Mouse (Mus musculus) retina, postnatal 7 days (tissue): ENCODE results near the gene Zfp276.
A peak's percentile ranks its signal among the peaks of the same experiment; 100 is the strongest.
"Not testable (repeated sequence)": the region's sequence is repeated elsewhere in the genome, so short reads cannot be mapped to it uniquely, and the experiment has no call there.

Experiments used
- DNase-seq: peaks from one replicate; pipeline ENCODE4 v3.0.0-alpha.2; 2012; ENCODE audit warnings: low read depth, low spot score

Gene Zfp276

DNA sequence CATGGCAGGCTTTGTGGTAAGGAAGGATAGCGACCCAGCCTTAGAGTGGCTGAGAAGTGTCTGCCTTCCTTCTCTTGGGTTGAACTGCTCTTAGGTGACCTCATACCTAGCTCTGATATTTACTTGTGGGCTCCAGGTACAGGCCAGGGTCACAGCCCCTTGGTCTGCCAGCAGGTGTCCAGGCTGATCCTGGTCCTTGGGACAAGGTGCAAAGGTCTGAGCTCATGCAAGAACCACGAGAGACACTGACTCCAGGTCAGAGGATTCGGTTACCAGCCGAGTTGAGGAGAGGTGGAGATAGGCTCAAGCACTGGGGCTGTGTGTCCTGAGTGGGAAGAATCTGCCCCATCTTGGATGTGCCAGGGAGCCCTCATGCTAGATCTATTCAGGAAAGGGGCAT, 9.6 kb upstream of the Zfp276 start:
- DNase-seq = no peak

GRCm38 (mm10) chr8:123245543-123245942, 8.5 kb upstream of the Zfp276 start:
- DNase-seq = no peak

GRCm38 (mm10) chr8:123247748-123248147, 6.2 kb upstream of the Zfp276 start:
- no peak for DNase-seq

- no peak for DNase-seq
These were observed 5.4 kb upstream of the Zfp276 start for GRCm38 (mm10) chr8:123248596-123248995.

DNA sequence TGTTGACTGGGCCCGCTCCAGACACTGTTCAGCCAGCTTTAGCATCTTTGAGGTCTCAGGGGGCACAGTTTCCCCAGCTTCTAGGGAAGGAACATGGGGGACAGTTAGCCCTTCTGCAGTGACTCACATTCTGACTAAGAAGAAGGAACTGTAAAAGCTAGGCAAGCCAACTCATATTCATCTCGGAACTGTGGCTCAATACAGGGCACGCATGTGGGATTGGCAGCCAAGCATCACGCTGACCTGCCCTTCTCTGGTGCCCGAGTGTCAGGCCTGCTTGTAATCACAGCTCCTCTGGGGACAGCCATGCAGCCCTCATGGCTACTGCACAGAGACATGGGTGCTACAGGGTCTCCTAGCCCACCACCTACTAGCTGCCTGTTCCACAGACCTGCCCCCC, 3.1 kb upstream of the Zfp276 start:
- no peak for DNase-seq

- DNase-seq = no peak
These were observed 1.1 kb upstream of the Zfp276 start for GRCm38 (mm10) chr8:123252925-123253324.

DNA sequence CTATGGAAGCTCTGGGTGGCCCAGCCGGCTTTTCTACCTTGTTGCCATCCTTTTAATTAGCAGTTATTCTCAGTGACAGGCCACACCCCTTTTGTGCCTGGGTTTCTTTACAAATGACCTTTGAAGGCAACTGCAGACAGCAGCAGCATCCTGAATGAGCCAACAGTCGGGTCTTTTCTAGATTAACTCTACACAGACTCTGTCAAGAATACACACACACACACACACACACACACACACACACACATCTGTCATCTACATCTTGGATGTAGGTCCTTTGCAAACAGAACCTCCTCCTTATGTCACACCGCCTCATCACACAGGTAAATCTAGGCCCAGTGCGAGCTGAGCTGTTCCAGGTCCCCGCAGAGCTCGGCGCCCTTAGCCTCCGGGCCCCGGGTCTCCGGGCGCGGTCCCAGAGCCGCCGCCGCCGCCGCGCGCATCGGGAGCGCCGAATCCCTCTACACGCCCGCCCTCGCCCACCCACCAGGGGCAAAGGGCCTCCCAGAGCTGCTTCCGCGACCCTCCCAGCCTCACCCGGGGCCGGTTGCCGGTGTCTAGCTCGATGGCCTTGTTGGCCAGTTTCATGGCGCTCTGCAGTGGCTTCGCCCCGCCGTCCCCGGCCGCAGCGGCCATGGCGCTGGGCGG, 420 bp upstream of the Zfp276 start:
- DNase-seq = no peak

DNA sequence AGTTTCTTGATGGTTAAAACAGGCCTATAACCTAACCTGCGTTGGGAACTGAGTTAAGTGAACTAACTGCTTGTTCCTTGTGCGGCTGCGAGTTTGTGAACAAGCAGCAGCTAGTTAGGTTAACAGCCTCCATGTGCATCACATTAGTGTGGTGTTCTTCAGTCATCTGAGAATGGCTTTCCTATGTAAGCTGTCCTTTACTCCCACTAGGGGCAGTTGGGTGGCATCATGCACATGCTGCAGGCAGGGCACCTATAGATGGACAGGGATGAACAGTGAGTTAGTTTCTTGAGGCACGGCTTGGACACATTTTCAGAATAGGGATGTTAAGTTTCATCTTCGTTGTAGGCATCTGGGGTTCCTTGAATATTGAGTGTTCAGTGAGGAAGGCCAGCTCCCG, 1.2 kb downstream of the Zfp276 start:
- DNase-seq = no peak

- DNase-seq = no peak
These were observed 3.1 kb downstream of the Zfp276 start for GRCm38 (mm10) chr8:123257114-123257513.

GRCm38 (mm10) chr8:123257593-123257992, 3.6 kb downstream of the Zfp276 start:
- DNase-seq = not testable (repeated sequence)

DNA sequence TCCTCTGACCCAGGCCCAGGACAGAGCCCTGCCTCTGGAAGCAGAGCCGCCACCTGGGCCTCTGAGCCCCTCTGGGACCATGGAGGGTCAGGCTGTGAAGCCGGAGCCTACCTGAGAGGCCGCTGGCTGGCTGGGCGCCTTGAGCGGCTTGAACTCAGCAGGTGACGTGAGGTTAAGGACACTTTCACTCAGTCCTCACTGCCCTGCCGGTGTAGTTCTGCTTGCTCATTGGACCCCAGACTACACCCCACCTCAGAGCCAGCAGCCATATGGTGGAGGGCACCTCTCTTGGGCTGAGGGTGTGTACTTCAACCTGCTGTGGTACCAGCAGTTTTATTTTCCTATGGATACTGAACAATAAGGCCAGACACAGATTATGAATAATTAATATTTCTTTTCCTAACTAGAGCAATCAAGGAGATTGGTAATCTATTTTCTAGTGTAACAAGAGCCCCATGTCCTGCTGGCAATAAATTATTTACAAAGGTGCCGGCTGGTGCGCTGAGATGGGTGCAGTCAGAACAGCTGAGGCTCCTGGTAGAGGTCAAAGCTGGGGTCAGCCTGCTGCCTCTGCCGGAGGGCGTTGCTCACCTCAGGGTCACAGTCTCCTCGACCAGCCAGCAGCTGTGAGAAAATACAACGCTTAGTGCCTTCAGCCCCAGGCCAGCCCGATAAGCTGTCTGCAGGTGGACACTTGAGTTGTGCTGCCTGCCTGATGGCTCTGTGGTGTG, 14.1 kb downstream of the Zfp276 start:
- DNase-seq = no peak

DNA sequence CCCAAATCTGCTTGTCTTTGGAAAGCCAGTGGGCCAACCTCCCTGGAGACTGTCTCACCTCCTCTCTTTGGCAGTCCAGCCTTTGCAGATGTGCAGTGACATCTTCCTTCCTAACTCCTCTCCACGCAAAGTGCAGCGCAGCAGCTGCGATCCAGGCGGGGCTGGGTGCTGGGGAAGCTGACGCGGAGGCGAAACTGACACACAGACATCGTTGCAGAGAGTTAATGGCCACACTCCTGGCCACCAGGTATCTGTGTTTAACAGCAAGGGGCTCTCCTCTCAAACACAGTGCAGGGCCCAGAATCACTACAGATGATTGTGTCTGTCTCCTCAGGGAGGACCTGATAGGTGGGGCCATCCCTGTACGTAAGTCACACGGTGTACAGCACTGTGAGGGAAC, 17.2 kb downstream of the Zfp276 start:
- no peak for DNase-seq

DNA sequence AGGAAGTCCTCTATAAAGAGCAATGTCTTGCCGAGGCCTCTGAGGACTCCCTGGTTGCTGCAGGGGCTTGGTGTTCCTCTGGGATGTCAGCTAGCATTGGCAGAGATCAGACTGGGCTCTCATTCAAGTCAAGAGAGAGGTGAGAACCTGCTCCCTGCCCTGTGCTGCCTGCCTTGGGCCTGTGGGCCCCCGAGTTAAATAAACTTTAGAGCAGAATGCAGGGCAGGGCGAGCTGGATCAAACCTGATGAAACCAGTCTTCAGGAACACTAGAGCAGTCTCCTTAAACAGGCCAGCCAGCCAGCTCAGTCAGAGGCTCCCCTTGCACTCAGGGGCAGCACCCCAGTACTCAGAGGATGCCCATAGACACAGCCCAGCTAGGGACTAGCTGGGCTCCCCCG, 17.9 kb downstream of the Zfp276 start:
- no peak for DNase-seq

DNA sequence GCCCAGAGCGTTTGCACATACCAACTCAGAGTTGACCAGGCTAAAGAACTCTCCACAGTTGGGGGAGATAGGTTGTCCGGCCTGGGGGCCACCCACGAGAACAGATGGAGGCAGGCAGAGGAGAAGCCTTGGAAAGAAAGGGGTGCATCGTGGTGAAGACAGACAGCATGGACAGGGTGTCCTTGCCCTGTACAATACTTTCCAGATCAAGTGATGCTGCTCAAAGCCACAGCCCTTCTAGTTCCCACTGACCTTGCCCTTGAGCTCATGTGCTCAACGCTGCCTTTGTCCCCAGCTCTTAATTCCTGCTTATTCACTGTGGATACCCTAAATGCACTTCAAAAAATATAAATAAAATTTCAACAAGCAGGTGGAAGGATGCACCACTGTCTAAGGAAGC, 20.5 kb downstream of the Zfp276 start:
- DNase-seq = no peak

GRCm38 (mm10) chr8:123275096-123275495, 21.1 kb downstream of the Zfp276 start:
- DNase-seq = no peak

- no peak for DNase-seq
These were observed 24.4 kb downstream of the Zfp276 start for GRCm38 (mm10) chr8:123278445-123278844.

- DNase-seq = no peak
These were observed 25.8 kb downstream of the Zfp276 start for GRCm38 (mm10) chr8:123279828-123280227.

GRCm38 (mm10) chr8:123280302-123281094, 26.5 kb downstream of the Zfp276 start:
- no peak for DNase-seq

DNA sequence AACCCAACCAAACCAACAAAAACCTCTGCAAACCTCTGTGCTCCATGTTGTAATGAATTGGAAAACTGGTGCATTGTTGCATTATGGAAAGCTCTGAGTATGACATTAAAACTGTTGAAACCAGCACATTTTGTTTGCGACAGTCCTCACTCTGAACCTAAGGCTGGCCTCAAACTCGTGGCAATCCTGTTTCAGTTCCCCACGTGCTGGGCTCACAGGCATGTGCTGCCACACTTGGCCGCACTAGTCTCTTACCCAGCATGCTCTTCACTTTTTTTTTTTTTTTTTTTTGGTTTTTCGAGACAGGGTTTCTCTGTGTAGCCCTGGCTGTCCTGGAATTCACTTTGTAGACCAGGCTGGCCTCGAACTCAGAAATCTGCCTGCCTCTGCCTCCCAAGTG, 29.0 kb downstream of the Zfp276 start:
- DNase-seq = not testable (repeated sequence)

- no peak for DNase-seq
These were observed 30.0 kb downstream of the Zfp276 start for GRCm38 (mm10) chr8:123283991-123284390.

- DNase-seq = no peak
These were observed 30.5 kb downstream of the Zfp276 start for GRCm38 (mm10) chr8:123284493-123284892.

DNA sequence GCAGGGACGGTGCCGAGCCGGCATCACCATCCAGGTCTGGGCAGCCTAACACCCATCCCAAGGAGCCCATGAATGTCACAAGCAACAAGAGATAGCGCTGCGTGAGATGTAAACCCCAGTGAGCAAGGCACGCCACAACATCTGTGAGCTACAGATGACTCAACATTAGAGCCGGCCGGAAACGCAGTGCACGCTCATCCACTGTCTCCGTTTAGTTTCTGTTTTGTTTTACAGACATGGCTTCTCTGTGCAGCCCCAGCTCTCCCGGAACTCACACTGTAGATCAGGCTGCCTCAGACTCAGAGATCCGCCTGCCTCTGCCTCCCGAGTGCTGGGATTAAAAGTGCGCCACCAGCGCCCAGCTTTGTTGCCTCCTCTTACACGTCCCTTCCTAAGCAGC, 33.4 kb downstream of the Zfp276 start:
- DNase-seq = no peak

- DNase-seq = peak; percentile 33
These were observed 36.2 kb downstream of the Zfp276 start for GRCm38 (mm10) chr8:123290166-123290565.
